Mouse (Mus musculus) neural tube, embryonic 13.5 days (tissue): ENCODE measurements at regions not wholly inside any gene's neighbourhood (a gene's known extent, or its start where the extent isn't known, plus 50 kb on each side); places are given as distances from the start of the nearest gene placed in this dataset.

Source experiments
- ATAC-seq: fragments of 200-750 bp; cut with Nextera tagmentation; 2 replicates; pipeline ENCODE4 v1.8.0; 2017; ENCODE audit warnings: low read depth, mild to moderate bottlenecking, moderate TSS enrichment, moderate library complexity
- H3K27ac ChIP-seq: fragments of 300-500 bp; sonication (generic); replicated peaks from 2 replicates; pipeline ENCODE4 v1.5.1; 2015; ENCODE audit warnings: moderate library complexity, mild to moderate bottlenecking, inconsistent platforms
- H3K27me3 ChIP-seq: fragments of 300-500 bp; sonication (generic); 2 replicates; pipeline ENCODE4 v1.6.1; 2015; ENCODE audit warnings: mild to moderate bottlenecking, inconsistent platforms
- H3K36me3 ChIP-seq: fragments of 300-500 bp; sonication (generic); 2 replicates; pipeline ENCODE4 v1.6.1; 2015; ENCODE audit warnings: mild to moderate bottlenecking, inconsistent platforms
- H3K4me1 ChIP-seq: fragments of 300-500 bp; sonication (generic); replicated peaks from 2 replicates; pipeline ENCODE4 v1.6.1; 2015; ENCODE audit warnings: inconsistent platforms
- H3K4me2 ChIP-seq: fragments of 300-500 bp; sonication (generic); 2 replicates; pipeline ENCODE4 v1.6.1; 2015; ENCODE audit warnings: inconsistent platforms, mild to moderate bottlenecking, moderate library complexity
- H3K4me3 ChIP-seq: fragments of 300-500 bp; sonication (generic); 2 replicates; pipeline ENCODE4 v1.5.1; 2015; ENCODE audit warnings: mild to moderate bottlenecking, inconsistent platforms
- H3K9ac ChIP-seq: fragments of 300-500 bp; sonication (generic); 2 replicates; pipeline ENCODE4 v1.6.1; 2015; ENCODE audit warnings: moderate library complexity, mild to moderate bottlenecking, inconsistent platforms
- H3K9me3 ChIP-seq: fragments of 300-500 bp; sonication (generic); 2 replicates; pipeline ENCODE4 v1.6.1; 2016; ENCODE audit warnings: inconsistent platforms
- WGBS: fragments of 180-500 bp; shearing (Covaris S2); methylation state at CpG from one replicate; pipeline ENCODE4 v1.1.7; 2015; 5-methylcytosine and 5-hydroxymethylcytosine counted together

GRCm38 (mm10) chr6:117237096-117237495 is 68.8 kb downstream of the Cxcl12 start:
- H3K4me2 ChIP-seq, result no peak overlapping the region
- H3K36me3 ChIP-seq, result no peaks in the 10 kb centered on the region
- no peak for ATAC-seq
- WGBS, result 79% methylated on average over 5 of the region's 5 CpGs
- H3K9me3 ChIP-seq, result no peaks in the 10 kb centered on the region
- no peak overlapping the region for H3K27ac ChIP-seq
- H3K27me3 ChIP-seq, result no peaks in the 10 kb centered on the region
- H3K9ac ChIP-seq, result no peak overlapping the region
- H3K4me1 ChIP-seq, result no peaks in the 10 kb centered on the region
- no peak overlapping the region for H3K4me3 ChIP-seq

DNA sequence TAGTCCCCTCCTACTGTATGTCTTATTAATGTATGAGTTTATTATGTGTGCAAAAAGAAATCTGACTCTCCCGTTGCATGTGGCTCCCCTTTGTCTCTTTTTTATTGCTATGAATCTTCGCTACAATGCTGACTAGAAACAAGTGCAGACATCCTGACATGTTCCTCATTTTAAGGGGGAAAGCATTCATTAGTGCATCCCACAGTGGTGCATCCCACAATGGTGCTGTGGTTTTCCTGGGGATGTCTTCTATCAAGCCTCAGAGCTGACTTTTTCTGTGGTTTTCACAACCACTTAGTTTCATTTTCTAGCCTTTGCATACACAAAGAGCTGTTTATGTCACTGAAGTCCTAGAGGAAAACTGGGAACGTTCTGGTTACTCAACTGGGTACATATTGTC is 72.9 kb downstream of the Cxcl12 start:
- no peak for ATAC-seq
- Histone ChIP-seq H3K27ac (no peak overlapping the region), H3K9ac (no peak overlapping the region), H3K4me1 (no peaks in the 10 kb centered on the region), H3K9me3 (no peaks in the 10 kb centered on the region), H3K4me2 (no peak overlapping the region), H3K4me3 (no peak overlapping the region), H3K27me3 (no peaks in the 10 kb centered on the region), H3K36me3 (no peaks in the 10 kb centered on the region)
- WGBS, result 71% methylated on average over 3 of the region's 3 CpGs

DNA sequence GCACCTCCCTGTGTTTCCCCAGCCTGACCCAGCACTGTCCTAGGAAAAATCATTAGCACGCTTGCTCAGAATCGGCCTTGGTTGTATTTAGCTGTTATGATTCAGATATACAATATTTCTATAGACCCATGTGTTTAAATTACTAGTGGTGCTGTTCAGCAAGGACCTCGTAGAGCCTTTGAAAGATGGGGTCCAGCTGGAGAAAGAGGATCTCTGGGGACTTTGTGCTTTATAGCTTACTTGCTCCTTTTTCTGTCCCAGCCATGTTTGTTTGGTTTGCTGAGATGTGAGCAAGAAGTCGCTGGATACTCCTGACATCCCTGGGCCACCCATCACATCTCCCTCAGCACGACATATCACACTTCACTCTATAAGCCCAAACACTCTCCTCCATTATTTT is 77.1 kb downstream of the Cxcl12 start:
- Histone ChIP-seq H3K9ac (no peak overlapping the region), H3K4me1 (no peaks in the 10 kb centered on the region), H3K4me2 (no peak overlapping the region), H3K27me3 (no peaks in the 10 kb centered on the region), H3K27ac (no peak overlapping the region), H3K9me3 (no peaks in the 10 kb centered on the region), H3K36me3 (no peaks in the 10 kb centered on the region), H3K4me3 (no peak overlapping the region)
- WGBS, result 86% methylated on average over 5 of the region's 5 CpGs
- ATAC-seq, result no peak

DNA sequence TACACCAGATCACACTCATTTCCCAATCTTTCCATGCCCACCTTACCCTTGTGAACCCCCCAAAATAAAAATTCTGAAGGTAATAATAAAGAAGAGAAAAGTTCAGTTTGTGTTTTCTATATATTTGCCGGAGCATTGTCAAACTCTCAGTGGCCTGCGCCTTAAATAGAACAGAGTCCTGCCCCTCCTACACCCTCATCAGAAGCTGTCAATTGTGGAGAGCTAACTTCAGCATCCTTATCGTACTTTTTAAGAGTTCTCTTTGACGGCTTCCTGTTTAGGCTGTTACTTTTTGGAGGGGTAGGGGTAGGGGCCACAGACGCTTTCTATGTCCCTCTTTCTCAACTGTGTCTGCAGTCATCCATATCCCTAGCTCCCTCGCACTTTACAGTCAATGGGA is 77.5 kb downstream of the Cxcl12 start:
- no peak overlapping the region for H3K4me2 ChIP-seq
- no peak overlapping the region for H3K27ac ChIP-seq
- no peak for ATAC-seq
- no peaks in the 10 kb centered on the region for H3K9me3 ChIP-seq
- no peak overlapping the region for H3K4me3 ChIP-seq
- no peaks in the 10 kb centered on the region for H3K4me1 ChIP-seq
- H3K9ac ChIP-seq, result no peak overlapping the region
- 84% methylated on average over 6 of the region's 6 CpGs for WGBS
- no peaks in the 10 kb centered on the region for H3K27me3 ChIP-seq
- H3K36me3 ChIP-seq, result no peaks in the 10 kb centered on the region

DNA sequence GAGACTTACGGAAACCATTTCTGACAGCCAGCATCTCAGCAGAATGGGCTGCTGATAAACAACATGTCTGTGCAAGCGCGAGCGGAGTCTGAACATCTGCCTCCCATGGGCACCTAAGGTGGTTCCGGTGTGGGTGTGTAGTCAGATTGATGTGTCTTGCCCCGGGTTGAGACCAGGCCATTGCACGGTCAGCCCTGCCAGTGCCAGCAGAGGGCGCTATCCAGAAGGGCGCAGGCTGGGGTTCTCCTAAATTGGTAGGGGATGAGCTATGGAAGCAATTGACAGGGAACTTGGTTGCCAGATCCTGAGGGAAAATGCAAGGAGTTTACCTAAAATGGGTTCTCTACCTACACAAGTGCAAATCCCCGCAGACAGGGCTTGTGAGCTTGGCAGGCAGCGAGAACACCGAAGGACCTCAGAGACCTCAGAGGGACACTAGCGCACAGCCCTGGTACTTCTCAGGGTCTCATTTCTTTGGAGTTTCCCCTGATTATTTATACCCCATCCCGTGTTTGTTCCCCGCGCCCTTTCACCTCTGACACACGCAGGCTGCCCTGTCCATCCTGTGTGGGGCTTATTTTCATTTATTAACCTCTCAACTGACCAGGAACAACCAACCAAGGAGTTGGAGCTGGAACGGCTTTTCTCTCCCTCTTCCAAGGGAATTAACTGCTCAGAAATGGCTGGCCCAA is 81.0 kb downstream of the Cxcl12 start:
- Histone ChIP-seq H3K9ac (no peak overlapping the region), H3K36me3 (no peaks in the 10 kb centered on the region), H3K4me1 (no peaks in the 10 kb centered on the region), H3K4me2 (no peak overlapping the region), H3K27me3 (no peaks in the 10 kb centered on the region), H3K4me3 (no peak overlapping the region), H3K27ac (no peak overlapping the region), H3K9me3 (no peaks in the 10 kb centered on the region)
- WGBS, result 79% methylated on average over 18 of the region's 18 CpGs
- ATAC-seq, result no peak

DNA sequence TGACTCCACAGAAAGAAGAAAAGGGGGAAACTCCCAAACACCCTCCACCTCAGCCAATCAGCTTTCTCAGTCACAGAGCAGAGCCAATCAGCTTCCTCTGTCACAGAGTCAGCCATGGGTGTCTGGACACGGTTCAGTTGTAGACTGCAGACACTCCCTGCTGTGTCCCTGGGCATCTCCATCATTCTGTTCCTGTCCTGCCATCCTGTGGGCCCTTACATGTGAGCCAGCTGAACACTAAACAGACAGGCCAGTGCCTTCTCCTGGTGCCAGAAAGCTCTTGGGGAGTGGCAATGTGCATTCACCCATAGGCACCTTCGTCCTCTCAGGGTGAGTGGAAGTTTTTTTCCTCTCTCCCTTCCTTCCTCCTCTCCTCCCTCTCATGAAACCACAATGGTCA is 81.7 kb downstream of the Cxcl12 start:
- Histone ChIP-seq H3K27me3 (no peaks in the 10 kb centered on the region), H3K4me2 (no peak overlapping the region), H3K4me3 (no peak overlapping the region), H3K27ac (no peak overlapping the region), H3K9ac (no peak overlapping the region), H3K36me3 (no peaks in the 10 kb centered on the region), H3K4me1 (no peaks in the 10 kb centered on the region), H3K9me3 (no peaks in the 10 kb centered on the region)
- no peak for ATAC-seq
- 40% methylated on average over 2 of the region's 2 CpGs for WGBS

DNA sequence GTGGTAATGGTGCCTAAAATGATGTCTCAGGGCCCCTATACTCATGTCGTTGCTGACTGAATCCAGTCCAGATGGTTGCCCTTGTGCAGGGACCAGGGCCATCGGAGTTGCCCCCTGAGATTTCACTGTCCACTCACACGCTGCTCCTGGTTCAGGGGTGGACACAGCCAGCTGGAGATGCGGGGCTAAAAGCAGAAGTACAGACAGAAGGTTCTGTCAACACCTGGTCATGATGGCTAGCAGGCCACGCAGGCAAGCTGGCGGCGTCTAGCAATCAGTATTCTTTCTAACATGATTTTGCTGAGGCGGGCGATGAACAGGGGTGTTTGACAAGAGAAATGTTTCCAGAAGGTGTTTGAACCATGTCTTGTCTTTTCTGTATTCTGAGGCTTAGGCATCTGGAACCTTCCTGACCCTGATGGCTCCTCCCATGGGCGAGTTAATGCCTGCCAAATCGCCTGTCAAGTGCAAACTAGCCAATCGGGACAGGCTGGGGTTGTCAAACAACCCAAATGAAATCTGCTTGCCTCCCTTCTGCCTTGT is 83.1 kb downstream of the Cxcl12 start:
- no peak overlapping the region for H3K4me3 ChIP-seq
- 79% methylated on average over 12 of the region's 12 CpGs for WGBS
- H3K27me3 ChIP-seq, result no peaks in the 10 kb centered on the region
- no peak overlapping the region for H3K4me2 ChIP-seq
- H3K9ac ChIP-seq, result no peak overlapping the region
- H3K27ac ChIP-seq, result no peak overlapping the region
- no peak for ATAC-seq
- H3K4me1 ChIP-seq, result peaks cover 4% of the 10 kb centered on the region
- no peaks in the 10 kb centered on the region for H3K36me3 ChIP-seq
- no peaks in the 10 kb centered on the region for H3K9me3 ChIP-seq

- Histone ChIP-seq H3K27ac (no peak overlapping the region), H3K9me3 (no peaks in the 10 kb centered on the region), H3K36me3 (no peaks in the 10 kb centered on the region), H3K4me3 (no peak overlapping the region), H3K9ac (no peak overlapping the region), H3K4me1 (peaks cover 4% of the 10 kb centered on the region), H3K4me2 (no peak overlapping the region), H3K27me3 (no peaks in the 10 kb centered on the region)
- ATAC-seq, result no peak
- 94% methylated on average over 2 of the region's 2 CpGs for WGBS
Measured at GRCm38 (mm10) chr6:117252361-117252760, 84.0 kb downstream of the Cxcl12 start.

GRCm38 (mm10) chr6:117253036-117253435 is 84.7 kb downstream of the Cxcl12 start:
- no peak overlapping the region for H3K27ac ChIP-seq
- H3K4me3 ChIP-seq, result no peak overlapping the region
- H3K36me3 ChIP-seq, result no peaks in the 10 kb centered on the region
- peaks cover 4% of the 10 kb centered on the region for H3K4me1 ChIP-seq
- no peaks in the 10 kb centered on the region for H3K9me3 ChIP-seq
- no peak overlapping the region for H3K4me2 ChIP-seq
- ATAC-seq, result no peak
- H3K27me3 ChIP-seq, result no peaks in the 10 kb centered on the region
- H3K9ac ChIP-seq, result no peak overlapping the region
- WGBS, result 93% methylated on average over 6 of the region's 6 CpGs

DNA sequence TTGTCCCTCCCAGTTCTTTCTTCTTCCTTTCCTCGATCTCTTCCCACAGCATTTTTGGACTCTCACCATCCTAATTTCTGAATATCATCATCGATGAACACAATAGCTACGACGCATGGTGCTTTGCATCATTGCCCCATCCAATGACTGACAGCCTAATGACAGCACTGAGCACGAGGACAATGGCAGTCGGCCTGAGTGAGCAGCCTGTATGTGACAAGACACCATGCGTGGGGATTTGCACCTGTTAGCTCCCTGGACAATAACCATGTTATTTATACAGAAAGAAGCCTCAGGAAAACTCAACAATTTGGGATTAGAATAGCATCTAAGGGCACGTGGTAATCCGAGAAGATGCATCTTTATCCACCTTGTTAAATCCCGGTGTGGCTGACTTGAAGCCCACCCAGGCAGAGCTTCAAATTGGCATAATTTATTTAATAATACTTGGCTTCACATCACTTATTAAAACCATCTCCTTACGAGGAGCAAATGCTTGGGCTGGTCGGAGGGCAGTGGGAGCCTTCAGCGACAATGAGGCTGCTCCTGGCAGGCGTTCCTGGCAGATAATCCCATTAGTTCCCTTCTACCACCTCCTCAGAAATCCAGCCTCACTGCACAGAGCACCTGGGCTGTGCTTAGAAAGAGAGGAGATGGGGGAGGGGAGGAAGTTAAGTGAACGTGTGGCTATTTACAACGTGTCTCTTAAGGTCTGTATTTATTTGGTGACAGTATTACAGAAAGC is 85.4 kb downstream of the Cxcl12 start:
- no peak overlapping the region for H3K9ac ChIP-seq
- H3K27me3 ChIP-seq, result no peaks in the 10 kb centered on the region
- 60% methylated on average over 16 of the region's 16 CpGs for WGBS
- H3K4me3 ChIP-seq, result no peak overlapping the region
- H3K36me3 ChIP-seq, result no peaks in the 10 kb centered on the region
- H3K27ac ChIP-seq, result no peak overlapping the region
- no peak overlapping the region for H3K4me2 ChIP-seq
- no peak for ATAC-seq
- peaks cover 4% of the 10 kb centered on the region for H3K4me1 ChIP-seq
- H3K9me3 ChIP-seq, result no peaks in the 10 kb centered on the region

DNA sequence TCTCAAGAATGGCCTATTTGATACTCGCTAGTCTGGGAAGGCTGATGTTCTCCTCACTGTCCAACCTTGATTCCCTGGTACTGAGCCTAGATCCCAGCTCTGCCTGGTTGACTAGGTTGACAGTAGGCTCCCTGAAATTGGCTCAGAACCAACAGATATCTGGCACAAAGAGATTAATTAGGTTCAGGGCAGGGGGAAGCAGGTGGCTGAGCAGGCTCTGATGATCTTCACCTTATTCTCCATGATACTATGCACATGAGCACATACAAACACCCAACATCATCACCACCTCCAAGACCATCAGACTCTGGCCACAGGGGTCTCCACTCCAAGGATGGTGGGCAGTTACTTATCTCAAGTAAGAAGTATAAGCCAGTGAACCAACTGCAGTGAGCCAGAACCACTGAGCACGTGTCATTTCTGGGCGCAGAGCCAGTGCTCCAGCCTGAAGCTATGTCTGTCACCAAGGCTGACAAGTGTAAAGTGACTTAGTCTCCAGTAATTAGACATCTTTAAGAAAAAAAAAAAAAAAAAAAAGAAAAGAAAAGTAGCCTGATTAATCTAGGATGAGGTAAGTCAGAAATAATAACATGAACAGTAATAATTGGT is 86.4 kb downstream of the Cxcl12 start:
- no peaks in the 10 kb centered on the region for H3K27me3 ChIP-seq
- H3K9ac ChIP-seq, result no peak overlapping the region
- H3K9me3 ChIP-seq, result no peaks in the 10 kb centered on the region
- H3K36me3 ChIP-seq, result no peaks in the 10 kb centered on the region
- no peak overlapping the region for H3K27ac ChIP-seq
- H3K4me1 ChIP-seq, result peaks cover 4% of the 10 kb centered on the region
- H3K4me3 ChIP-seq, result no peak overlapping the region
- H3K4me2 ChIP-seq, result no peak overlapping the region
- peak; percentile 61 for ATAC-seq
- 69% methylated on average over 3 of the region's 3 CpGs for WGBS

- Histone ChIP-seq H3K4me1 (peaks cover 4% of the 10 kb centered on the region), H3K27ac (no peak overlapping the region), H3K4me3 (no peak overlapping the region), H3K9ac (no peak overlapping the region), H3K27me3 (no peaks in the 10 kb centered on the region), H3K9me3 (no peaks in the 10 kb centered on the region), H3K4me2 (no peak overlapping the region), H3K36me3 (no peaks in the 10 kb centered on the region)
- 74% methylated on average over 3 of the region's 3 CpGs for WGBS
- ATAC-seq, result no peak
Measured at GRCm38 (mm10) chr6:117255399-117256098, 87.2 kb downstream of the Cxcl12 start.
